Mouse (Mus musculus) forebrain, embryonic 10.5 days (tissue): ENCODE results near the gene Mrps27. TPM values are rescaled to one million over a fixed set of nuclear protein-coding genes. Genes with fewer than 3 reads are reported as not detected.

Experiments used
- DNase-seq: peaks from one replicate; pipeline ENCODE4 v3.0.0-alpha.2; 2017; ENCODE audit warnings: low spot score; ENCODE audit errors: extremely low spot score
- H3K27ac ChIP-seq: fragments of 300-500 bp; sonication (generic); 2 replicates; pipeline ENCODE4 v1.5.1; 2016; ENCODE audit warnings: mild to moderate bottlenecking
- H3K27me3 ChIP-seq: fragments of 300-500 bp; sonication (generic); 2 replicates; pipeline ENCODE4 v1.6.1; 2016; ENCODE audit warnings: mild to moderate bottlenecking; ENCODE audit not compliant: poor library complexity, severe bottlenecking
- H3K36me3 ChIP-seq: fragments of 300-500 bp; sonication (generic); replicated peaks from 2 replicates; pipeline ENCODE4 v1.6.1; 2016; ENCODE audit warnings: mild to moderate bottlenecking, moderate library complexity
- H3K4me1 ChIP-seq: fragments of 300-500 bp; sonication (generic); 2 replicates; pipeline ENCODE4 v1.6.1; 2016
- H3K4me3 ChIP-seq: fragments of 300-500 bp; sonication (generic); 2 replicates; pipeline ENCODE4 v1.5.1; 2016; ENCODE audit warnings: mild to moderate bottlenecking, moderate library complexity
- H3K9me3 ChIP-seq: fragments of 300-500 bp; sonication (generic); 2 replicates; pipeline ENCODE4 v1.6.1; 2016; ENCODE audit warnings: mild to moderate bottlenecking, moderate library complexity
- WGBS: fragments of 180-500 bp; shearing (Covaris S2); methylation state at CpG from one replicate; pipeline ENCODE4 v1.1.7; 2016; 5-methylcytosine and 5-hydroxymethylcytosine counted together
- polyA plus RNA-seq: library from polyadenylated mRNA; unstranded; fragments of >200 nt; fragmentation: Nextera tagmentation; extraction: Ambion mirVana; gene quantifications from 2 replicates; pipeline ENCODE4 v1.2.1, GENCODE M21; 2016

Mrps27 gene
- polyA plus RNA-seq, result 84.1 and 85.3 TPM in 2 replicates

- H3K27me3 ChIP-seq, result no peaks in the 10 kb centered on the region
- WGBS, result 4% methylated on average over 39 of the region's 39 CpGs
- H3K36me3 ChIP-seq, result peaks cover 60% of the 10 kb centered on the region
- no peaks in the 10 kb centered on the region for H3K9me3 ChIP-seq
- DNase-seq, result peak; percentile 98
- peak within 1 kb of the TSS; percentile 95 for H3K27ac ChIP-seq
- H3K4me3 ChIP-seq, result peak within 1 kb of the TSS; percentile 90
- H3K4me1 ChIP-seq, result peaks cover 20% of the 10 kb centered on the region
Measured at GRCm38 (mm10) chr13:99344599-99345575, at the start of gene Mrps27, which contains the start of gene Ptcd2. TSS of gene Mrps27 (plus strand) at chr13:99344786. TSS of gene Ptcd2 (minus strand) at chr13:99344705.

- no peak overlapping the region for H3K4me3 ChIP-seq
- WGBS, result 94% methylated on average over 5 of the region's 5 CpGs
- H3K9me3 ChIP-seq, result peaks cover 6% of the 10 kb centered on the region; the same call in 1 of the 2 replicates
- DNase-seq, result no peak
- H3K27me3 ChIP-seq, result no peaks in the 10 kb centered on the region
- peaks cover 6% of the 10 kb centered on the region for H3K4me1 ChIP-seq
- H3K36me3 ChIP-seq, result no peaks in the 10 kb centered on the region
- no peak overlapping the region for H3K27ac ChIP-seq
Measured at GRCm38 (mm10) chr13:99299921-99300320, 44.7 kb upstream of the Mrps27 start.

GRCm38 (mm10) chr13:99303846-99304245 lies 40.7 kb upstream of the Mrps27 start:
- no peak for DNase-seq
- Histone ChIP-seq H3K36me3 (no peaks in the 10 kb centered on the region), H3K4me1 (peaks cover 6% of the 10 kb centered on the region), H3K9me3 (no peaks in the 10 kb centered on the region), H3K4me3 (no peak overlapping the region), H3K27me3 (no peaks in the 10 kb centered on the region), H3K27ac (no peak overlapping the region)
- 82% methylated on average over 5 of the region's 5 CpGs for WGBS

- Histone ChIP-seq H3K36me3 (no peaks in the 10 kb centered on the region), H3K4me3 (no peak overlapping the region), H3K27ac (no peak overlapping the region), H3K4me1 (peaks cover 6% of the 10 kb centered on the region), H3K9me3 (no peaks in the 10 kb centered on the region), H3K27me3 (no peaks in the 10 kb centered on the region)
- DNase-seq, result no peak
- WGBS, result 73% methylated on average over 11 of the region's 11 CpGs
Measured at GRCm38 (mm10) chr13:99304365-99304764, 40.2 kb upstream of the Mrps27 start.

- Histone ChIP-seq H3K4me3 (no peak overlapping the region), H3K4me1 (peaks cover 6% of the 10 kb centered on the region), H3K9me3 (no peaks in the 10 kb centered on the region), H3K27me3 (no peaks in the 10 kb centered on the region), H3K27ac (no peak overlapping the region), H3K36me3 (no peaks in the 10 kb centered on the region)
- no peak for DNase-seq
- 79% methylated on average over 1 of the region's 1 CpGs for WGBS
Measured at GRCm38 (mm10) chr13:99305186-99305585, 39.4 kb upstream of the Mrps27 start.

- Histone ChIP-seq H3K27ac (no peak overlapping the region), H3K4me3 (no peak overlapping the region), H3K27me3 (no peaks in the 10 kb centered on the region), H3K9me3 (no peaks in the 10 kb centered on the region), H3K4me1 (peaks cover 6% of the 10 kb centered on the region), H3K36me3 (no peaks in the 10 kb centered on the region)
- no peak for DNase-seq
- WGBS, result 91% methylated on average over 8 of the region's 8 CpGs
Measured at GRCm38 (mm10) chr13:99306164-99306563, 38.4 kb upstream of the Mrps27 start.

GRCm38 (mm10) chr13:99307930-99308359 lies 36.6 kb upstream of the Mrps27 start:
- Histone ChIP-seq H3K4me3 (no peak overlapping the region), H3K36me3 (no peaks in the 10 kb centered on the region), H3K27ac (no peak overlapping the region), H3K4me1 (peaks cover 6% of the 10 kb centered on the region), H3K27me3 (no peaks in the 10 kb centered on the region), H3K9me3 (no peaks in the 10 kb centered on the region)
- no peak for DNase-seq
- WGBS, result 84% methylated on average over 5 of the region's 5 CpGs

- no peak for DNase-seq
- H3K4me1 ChIP-seq, result peaks cover 6% of the 10 kb centered on the region
- WGBS, result 91% methylated on average over 8 of the region's 8 CpGs
Measured at GRCm38 (mm10) chr13:99308393-99308792, 36.2 kb upstream of the Mrps27 start.

GRCm38 (mm10) chr13:99314098-99314497 lies 30.5 kb upstream of the Mrps27 start:
- no peak overlapping the region for H3K27ac ChIP-seq
- DNase-seq, result no peak

More at GRCm38 (mm10) chr13:99308393-99308792, 36.2 kb upstream of the Mrps27 start:
- H3K9me3 ChIP-seq, result no peaks in the 10 kb centered on the region
- no peaks in the 10 kb centered on the region for H3K36me3 ChIP-seq
- no peak overlapping the region for H3K4me3 ChIP-seq
- H3K27me3 ChIP-seq, result no peaks in the 10 kb centered on the region
- H3K27ac ChIP-seq, result no peak overlapping the region

GRCm38 (mm10) chr13:99314657-99315181 lies 29.9 kb upstream of the Mrps27 start:
- H3K9me3 ChIP-seq, result no peaks in the 10 kb centered on the region
- no peaks in the 10 kb centered on the region for H3K27me3 ChIP-seq
- no peak for DNase-seq
- H3K36me3 ChIP-seq, result peaks cover 8% of the 10 kb centered on the region
- H3K27ac ChIP-seq, result no peak overlapping the region
- H3K4me1 ChIP-seq, result no peaks in the 10 kb centered on the region
- no peak overlapping the region for H3K4me3 ChIP-seq
- 72% methylated on average over 15 of the region's 15 CpGs for WGBS

More at GRCm38 (mm10) chr13:99314098-99314497, 30.5 kb upstream of the Mrps27 start:
- H3K27me3 ChIP-seq, result no peaks in the 10 kb centered on the region
- H3K4me3 ChIP-seq, result no peak overlapping the region
- H3K36me3 ChIP-seq, result peaks cover 2% of the 10 kb centered on the region
- no peaks in the 10 kb centered on the region for H3K4me1 ChIP-seq
- no peaks in the 10 kb centered on the region for H3K9me3 ChIP-seq
- WGBS, result 90% methylated on average over 5 of the region's 5 CpGs

- no peaks in the 10 kb centered on the region for H3K27me3 ChIP-seq
- H3K4me1 ChIP-seq, result no peaks in the 10 kb centered on the region
- no peak for DNase-seq
- no peak overlapping the region for H3K4me3 ChIP-seq
- 94% methylated on average over 6 of the region's 6 CpGs for WGBS
- H3K36me3 ChIP-seq, result peaks cover 24% of the 10 kb centered on the region
- no peaks in the 10 kb centered on the region for H3K9me3 ChIP-seq
- no peak overlapping the region for H3K27ac ChIP-seq
Measured at GRCm38 (mm10) chr13:99316366-99316765, 28.2 kb upstream of the Mrps27 start.

- WGBS, result 66% methylated on average over 4 of the region's 4 CpGs
- DNase-seq, result no peak
- no peak overlapping the region for H3K27ac ChIP-seq
- H3K4me3 ChIP-seq, result no peak overlapping the region
- H3K4me1 ChIP-seq, result no peaks in the 10 kb centered on the region
- no peaks in the 10 kb centered on the region for H3K27me3 ChIP-seq
- H3K9me3 ChIP-seq, result no peaks in the 10 kb centered on the region
- peaks cover 27% of the 10 kb centered on the region for H3K36me3 ChIP-seq
Measured at GRCm38 (mm10) chr13:99317058-99317457, 27.5 kb upstream of the Mrps27 start.

GRCm38 (mm10) chr13:99320453-99320852 lies 24.1 kb upstream of the Mrps27 start:
- peaks cover 57% of the 10 kb centered on the region for H3K36me3 ChIP-seq

More at GRCm38 (mm10) chr13:99320453-99320852, 24.1 kb upstream of the Mrps27 start:
- H3K27me3 ChIP-seq, result no peaks in the 10 kb centered on the region
- H3K4me3 ChIP-seq, result no peak overlapping the region
- WGBS, result 88% methylated on average over 7 of the region's 7 CpGs
- H3K9me3 ChIP-seq, result no peaks in the 10 kb centered on the region
- no peak for DNase-seq
- H3K27ac ChIP-seq, result no peak overlapping the region
- no peaks in the 10 kb centered on the region for H3K4me1 ChIP-seq
